Mouse (Mus musculus) erythroid progenitor cell, adult 5-6 weeks (primary cell): ENCODE measurements at regions not wholly inside any gene's neighbourhood (a gene's known extent, or its start where the extent isn't known, plus 50 kb on each side); places are given as distances from the start of the nearest gene placed in this dataset.
"Not testable (repeated sequence)": the region's sequence is repeated elsewhere in the genome, so short reads cannot be mapped to it uniquely, and the experiment has no call there.

Experiments used
- ATAC-seq: replicated peaks from 2 replicates; pipeline ENCODE4 v1.8.0; 2016; ENCODE audit warnings: moderate number of reproducible peaks, mild to moderate bottlenecking, moderate TSS enrichment, inconsistent platforms; ENCODE audit not compliant: poor library complexity, low FRiP score, severe bottlenecking

DNA sequence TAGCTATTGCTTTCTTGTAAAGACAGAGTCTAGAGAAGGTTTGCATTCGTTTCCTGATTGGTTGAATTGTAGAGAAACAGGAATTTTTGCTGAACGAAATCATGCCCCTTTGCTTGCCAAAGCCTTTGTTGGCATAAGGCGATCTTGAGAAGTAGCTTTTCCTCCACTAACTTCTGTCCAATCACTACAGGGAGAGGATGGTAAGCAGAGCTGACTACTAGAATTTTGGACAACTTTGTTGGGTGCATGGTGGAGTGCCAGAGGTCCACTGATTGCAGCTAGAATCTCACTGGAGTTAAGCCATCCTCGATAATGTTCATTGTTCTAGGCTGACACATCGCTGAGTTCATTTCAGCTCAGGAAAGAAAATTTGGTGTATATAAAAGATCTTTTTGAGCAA lies 131.1 kb upstream of the Nabp1 start:
- no peak for ATAC-seq

GRCm38 (mm10) chr1:51607437-51607855 lies 129.2 kb upstream of the Nabp1 start:
- no peak for ATAC-seq

DNA sequence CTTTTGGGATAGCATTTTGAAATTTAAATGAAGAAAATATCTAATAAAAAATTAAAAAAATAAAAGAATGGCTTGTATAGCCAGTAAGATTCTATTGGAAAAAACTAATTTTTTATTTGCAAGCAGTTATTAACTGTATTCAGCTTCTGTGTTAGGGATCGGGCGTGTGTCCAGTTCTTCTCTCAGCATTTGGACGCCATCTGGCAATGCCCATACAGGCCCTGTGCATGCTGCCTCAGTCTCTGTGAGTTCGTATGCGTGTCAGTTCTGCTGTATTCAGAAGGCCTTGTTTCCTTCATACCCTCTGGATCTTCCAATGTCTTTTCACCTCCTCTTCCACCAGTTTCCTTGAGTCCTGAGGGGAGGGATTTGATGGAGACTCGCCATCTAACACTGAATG lies 123.8 kb upstream of the Nabp1 start:
- no peak for ATAC-seq

DNA sequence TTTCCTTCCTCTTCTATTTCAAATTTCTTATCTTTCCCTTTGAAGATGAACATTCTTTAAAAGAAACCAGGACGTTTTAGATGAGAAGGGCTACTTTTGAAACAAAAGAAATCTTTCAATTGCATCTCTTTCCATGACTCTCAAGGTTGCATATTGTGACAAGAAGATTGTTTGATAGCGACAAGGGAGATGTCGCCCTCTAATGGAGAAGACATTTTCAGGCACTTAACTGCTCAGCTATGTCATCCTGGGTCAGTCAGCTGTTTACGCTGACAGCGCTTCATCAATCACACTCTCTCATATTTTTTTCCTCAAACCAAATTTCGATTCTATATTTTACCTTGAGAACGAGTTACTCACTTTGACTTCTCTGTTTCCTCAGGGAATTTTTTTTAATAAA lies 122.2 kb upstream of the Nabp1 start:
- no peak for ATAC-seq

GRCm38 (mm10) chr1:51596935-51597820 lies 119.0 kb upstream of the Nabp1 start:
- peak; percentile 73 for ATAC-seq

GRCm38 (mm10) chr1:51594666-51595065 lies 116.4 kb upstream of the Nabp1 start:
- ATAC-seq = no peak

GRCm38 (mm10) chr1:51593621-51594441 lies 115.6 kb upstream of the Nabp1 start:
- no peak for ATAC-seq

GRCm38 (mm10) chr1:51591886-51592285 lies 113.7 kb upstream of the Nabp1 start:
- ATAC-seq = no peak

- ATAC-seq = no peak
Observed at GRCm38 (mm10) chr1:51590606-51591400, 112.6 kb upstream of the Nabp1 start.

- no peak for ATAC-seq
Observed at GRCm38 (mm10) chr1:51584925-51585424, 106.8 kb upstream of the Nabp1 start.

- no peak for ATAC-seq
Observed at GRCm38 (mm10) chr1:51583871-51584270, 105.6 kb upstream of the Nabp1 start.

DNA sequence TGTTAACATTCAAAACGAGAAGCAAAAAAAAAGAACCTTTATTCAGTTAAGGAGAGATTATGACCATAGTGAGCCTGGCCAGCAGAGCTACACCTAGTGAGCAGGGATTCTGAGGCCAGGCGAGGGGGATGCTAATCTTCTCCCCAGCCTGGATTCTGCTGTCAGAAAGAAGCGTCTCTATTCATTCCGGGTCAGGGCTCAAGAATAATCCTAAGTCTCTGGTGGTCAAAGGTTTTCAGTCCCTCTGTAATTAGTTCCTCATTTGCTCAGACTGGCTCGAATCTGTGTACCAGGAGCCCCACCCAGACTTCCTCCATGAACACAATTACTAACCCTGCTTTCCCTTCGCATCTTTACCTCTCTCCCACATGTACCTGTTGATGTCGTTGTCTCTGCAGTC lies 101.8 kb upstream of the Nabp1 start:
- ATAC-seq = no peak

DNA sequence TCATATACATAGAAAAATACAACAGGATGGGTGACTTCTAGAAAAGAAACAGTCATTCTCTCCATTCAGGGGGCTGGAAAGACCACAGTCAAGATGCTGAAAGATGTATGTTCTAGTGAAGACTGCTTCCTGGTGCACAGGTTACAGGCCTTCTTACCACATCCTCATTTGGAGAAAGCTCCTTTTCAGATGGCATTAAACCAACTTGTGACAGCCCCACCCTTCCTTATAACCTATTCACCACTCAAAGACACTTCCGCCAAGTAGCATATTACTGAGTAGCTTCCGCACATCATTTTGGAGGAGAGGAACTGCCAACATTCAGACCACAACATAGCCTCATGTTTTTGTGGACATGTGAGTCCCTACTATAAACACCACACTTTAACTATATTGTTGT lies 99.5 kb upstream of the Nabp1 start:
- no peak for ATAC-seq

DNA sequence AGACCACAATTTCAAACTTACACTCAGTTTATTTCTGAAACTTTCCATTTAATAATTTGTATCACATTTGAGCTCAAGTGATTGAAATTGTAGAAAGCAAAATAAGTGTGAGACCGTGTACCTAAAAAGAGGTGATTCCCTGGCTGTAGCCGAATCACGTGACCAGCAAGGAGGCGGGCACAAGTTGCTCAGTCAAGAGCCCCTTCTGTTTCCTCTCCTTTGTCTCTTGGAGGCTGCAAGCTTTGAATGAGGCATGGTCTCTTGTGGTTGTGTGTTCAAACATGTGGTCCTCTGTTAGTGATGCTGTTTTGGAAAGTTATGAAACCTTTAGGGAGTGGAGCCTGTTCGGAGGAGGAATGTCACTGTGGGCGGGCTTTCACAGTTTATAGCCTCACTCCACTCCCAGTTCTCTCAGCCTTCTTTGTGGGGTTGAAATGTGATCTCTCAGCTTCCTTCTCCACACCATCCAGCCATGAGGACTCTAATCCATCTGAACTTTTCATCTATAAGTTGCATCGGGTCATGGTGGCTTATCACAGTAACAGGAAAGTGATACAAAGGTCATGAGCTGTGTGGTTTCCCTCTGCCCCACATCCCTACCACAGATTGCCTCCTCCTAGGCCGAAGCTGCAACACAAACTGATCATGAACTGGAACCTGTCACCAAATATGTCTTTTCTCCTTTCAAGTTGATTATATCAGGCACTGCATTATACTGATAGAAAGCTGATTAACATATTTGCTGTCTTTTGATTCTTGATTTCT lies 94.3 kb upstream of the Nabp1 start:
- ATAC-seq = no peak

DNA sequence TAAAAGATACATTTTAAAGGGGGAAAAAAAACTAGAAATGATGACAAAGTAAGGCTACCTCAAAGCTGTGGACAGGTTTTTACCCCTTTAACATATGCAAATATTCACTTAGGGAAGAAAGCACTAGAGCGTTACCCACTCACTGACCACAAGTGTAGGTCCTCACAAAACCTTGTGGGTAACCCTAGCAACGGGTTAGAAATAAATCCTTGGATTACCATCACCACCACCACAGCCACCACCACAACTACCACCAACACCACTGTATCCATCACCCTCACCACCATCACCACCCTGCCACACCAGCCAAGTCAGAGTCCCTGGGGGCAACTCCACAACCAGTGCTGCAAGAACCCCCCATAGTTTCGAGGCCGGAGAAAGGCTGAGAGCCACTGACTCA lies 91.4 kb upstream of the Nabp1 start:
- ATAC-seq = no peak

DNA sequence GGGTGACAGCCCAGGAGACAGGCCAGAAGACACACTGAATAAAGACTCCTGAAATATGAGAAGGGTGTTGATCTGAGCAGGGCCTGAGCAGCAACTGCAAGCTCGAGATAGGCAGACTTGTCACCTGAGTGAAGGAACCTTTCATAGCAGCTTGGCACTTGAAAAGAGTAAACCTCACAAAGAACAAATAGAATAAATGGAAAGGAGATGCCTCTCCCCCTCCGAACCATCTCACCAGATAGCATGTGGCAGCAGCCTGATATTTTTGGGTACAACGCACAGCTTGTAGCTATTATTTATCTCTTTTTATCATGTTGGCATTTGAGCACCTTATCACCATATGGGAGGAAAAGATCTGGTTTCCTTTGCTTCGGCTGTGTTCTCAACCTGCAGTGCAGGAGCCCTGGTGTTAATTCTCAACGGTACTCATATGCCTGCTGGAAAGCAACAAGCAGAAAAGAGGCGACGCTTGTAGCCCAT lies 88.0 kb upstream of the Nabp1 start:
- ATAC-seq = peak; percentile 60

DNA sequence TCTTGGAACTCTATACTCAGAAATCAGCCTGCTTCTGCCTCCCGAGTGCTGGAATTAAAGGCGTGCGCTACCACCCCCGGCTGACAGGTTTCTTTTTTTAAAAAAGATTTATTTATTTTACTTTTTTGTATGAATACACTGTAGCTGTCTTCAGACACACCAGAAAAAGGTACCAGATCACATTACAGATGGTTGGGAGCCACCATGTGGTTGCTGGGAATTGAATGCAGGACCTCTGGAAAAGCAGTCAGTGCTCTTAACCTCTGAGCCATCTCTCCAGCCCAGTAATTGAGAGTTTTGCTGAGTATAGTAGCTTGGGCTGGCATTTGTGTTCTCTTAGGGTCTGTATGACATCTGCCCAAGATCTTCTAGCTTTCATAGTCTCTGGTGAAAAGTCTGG lies 78.4 kb upstream of the Nabp1 start:
- not testable (repeated sequence) for ATAC-seq

- no peak for ATAC-seq
Observed at GRCm38 (mm10) chr1:51553738-51554137, 75.5 kb upstream of the Nabp1 start.

- no peak for ATAC-seq
Observed at GRCm38 (mm10) chr1:51551624-51552023, 73.4 kb upstream of the Nabp1 start.
